Mouse (Mus musculus): ENCODE results near the gene Spata48. TPM values are rescaled to one million over a fixed set of nuclear protein-coding genes. Genes with fewer than 3 reads are reported as not detected.

The Spata48 gene
- total and polyA plus RNA-seq, 3 experiments = 0.15 to 1.1 TPM; not detected in 1

DNA sequence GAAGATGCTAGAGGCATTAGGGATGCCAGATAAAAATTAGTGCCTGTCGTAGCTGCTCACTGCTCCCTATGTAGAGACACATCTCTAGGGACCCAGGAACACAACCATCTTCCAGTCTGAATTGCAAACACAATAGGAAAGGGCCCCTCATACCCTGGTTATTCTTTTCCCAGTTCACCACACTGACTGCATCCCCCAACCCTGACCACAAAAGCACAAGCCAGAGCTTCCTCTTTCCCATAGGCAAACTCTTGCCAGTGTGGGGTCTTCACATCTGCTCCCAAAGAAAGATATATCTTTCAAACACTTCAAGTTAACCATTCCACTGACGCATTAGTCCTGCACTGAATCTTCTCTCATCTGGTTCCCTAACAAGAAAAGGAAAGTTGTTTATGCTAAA is 68.2 kb downstream of the Spata48 start:
- DNase-seq (ENCODE audit: low read depth, low spot score) = peak; percentile 60
- TF ChIP-seq E2F4 (IDR thresholded peaks at IDR 0.05; ENCODE audit: borderline replicate concordance, low read depth, low read length) = no peak
- TF ChIP-seq MAZ (IDR thresholded peaks at IDR 0.05; ENCODE audit: low read depth, low read length) = no peak
- TF ChIP-seq USF2 (IDR thresholded peaks at IDR 0.05; ENCODE audit: borderline replicate concordance in 1 of 2, insufficient read depth in 1 of 2, low read depth in 1 of 2, low read length in 2 of 2) = no peak
- no peak for TF ChIP-seq RCOR1 (IDR thresholded peaks at IDR 0.05; ENCODE audit: low read depth, low read length)
- no peak for TF ChIP-seq TCF12 (IDR thresholded peaks at IDR 0.05; ENCODE audit: low read depth, low read length)
- TF ChIP-seq HCFC1 (IDR thresholded peaks at IDR 0.05; ENCODE audit: low read depth, low read length) = no peak
- no peak for TF ChIP-seq POLR2A (IDR thresholded peaks at IDR 0.05; ENCODE audit: control insufficient read depth in 1 of 2, insufficient read depth in 1 of 2, low read depth in 1 of 2, low read length in 2 of 2, poor library complexity in 1 of 2)
- TF ChIP-seq UBTF (IDR thresholded peaks at IDR 0.05; ENCODE audit: borderline replicate concordance, insufficient read depth, low read depth, low read length) = no peak
- TF ChIP-seq JUND (IDR thresholded peaks at IDR 0.05; ENCODE audit: low read depth, low read length) = no peak
- TF ChIP-seq RAD21 (IDR thresholded peaks at IDR 0.05; ENCODE audit: low read depth, low read length) = no peak
- TF ChIP-seq ZMIZ1 (IDR thresholded peaks at IDR 0.05; ENCODE audit: low read depth, low read length) = no peak
- no peak for TF ChIP-seq TAL1 (IDR thresholded peaks at IDR 0.05; ENCODE audit: low read length)
- TF ChIP-seq ZNF384 (IDR thresholded peaks at IDR 0.05; ENCODE audit: low read depth, low read length) = no peak
- no peak for TF ChIP-seq ELF1 (IDR thresholded peaks at IDR 0.05; ENCODE audit: low read depth, low read length)
- TF ChIP-seq MYC (IDR thresholded peaks at IDR 0.05; ENCODE audit: low read depth, low read length) = no peak
- TF ChIP-seq MEF2A (IDR thresholded peaks at IDR 0.05; ENCODE audit: extremely low read depth, insufficient replicate concordance, low read depth, low read length, poor library complexity, severe bottlenecking) = no peak
- TF ChIP-seq GATA1 (IDR thresholded peaks at IDR 0.05; ENCODE audit: low read depth, low read length) = no peak
- TF ChIP-seq ZKSCAN1 (IDR thresholded peaks at IDR 0.05; ENCODE audit: low read depth, low read length) = no peak
- TF ChIP-seq MAFK (IDR thresholded peaks at IDR 0.05; ENCODE audit: borderline replicate concordance, low read depth, low read length) = no peak
- TF ChIP-seq TBP (IDR thresholded peaks at IDR 0.05; ENCODE audit: low read depth, low read length) = no peak
- H3K9me3 ChIP-seq (replicated peaks; ENCODE audit: insufficient read depth, low read length) = no peaks in the 10 kb centered on the region
- H3K4me3 ChIP-seq (ENCODE audit: control insufficient read depth in 1 of 2, insufficient read depth in 1 of 2, low read depth in 2 of 2, low read length in 2 of 2) = no peak overlapping the region
- H3K27me3 ChIP-seq (ENCODE audit: control insufficient read depth in 1 of 2, insufficient read depth in 2 of 2, low read length in 2 of 2) = no peaks in the 10 kb centered on the region
- H3K27ac ChIP-seq (ENCODE audit: control insufficient read depth, low read depth, low read length) = no peak overlapping the region
- H3K9ac ChIP-seq (ENCODE audit: control insufficient read depth, low read depth, low read length, poor library complexity, severe bottlenecking) = no peak overlapping the region
- H3K4me1 ChIP-seq (ENCODE audit: control insufficient read depth in 1 of 2, insufficient read depth in 2 of 2, low read length in 2 of 2) = peaks cover 19 to 25% of the 10 kb centered on the region in 2 experiments
- no peaks in the 10 kb centered on the region for H3K79me2 ChIP-seq (ENCODE audit: control insufficient read depth, insufficient read depth, low read length, poor library complexity)
- peaks cover 0 to 27% of the 10 kb centered on the region in 2 experiments; a peak in 2 of 4 replicates for H3K36me3 ChIP-seq (ENCODE audit: control insufficient read depth in 1 of 2, insufficient read depth in 2 of 2, low read length in 2 of 2)

GRCm38 (mm10) chr11:11536295-11536694 is 74.4 kb downstream of the Spata48 start:
- peak; percentile 32 for DNase-seq (ENCODE audit: low read depth, low spot score)
- H3K4me1 ChIP-seq (ENCODE audit: control insufficient read depth in 1 of 2, insufficient read depth in 2 of 2, low read length in 2 of 2) = peaks cover 16 to 17% of the 10 kb centered on the region in 2 experiments
- no peak overlapping the region for H3K27ac ChIP-seq (ENCODE audit: control insufficient read depth, low read depth, low read length)
- H3K27me3 ChIP-seq (ENCODE audit: control insufficient read depth in 1 of 2, insufficient read depth in 2 of 2, low read length in 2 of 2) = no peaks in the 10 kb centered on the region
- H3K79me2 ChIP-seq (ENCODE audit: control insufficient read depth, insufficient read depth, low read length, poor library complexity) = no peaks in the 10 kb centered on the region
- H3K4me3 ChIP-seq (ENCODE audit: control insufficient read depth in 1 of 2, insufficient read depth in 1 of 2, low read depth in 2 of 2, low read length in 2 of 2) = no peak overlapping the region
- H3K9me3 ChIP-seq (replicated peaks; ENCODE audit: insufficient read depth, low read length) = no peaks in the 10 kb centered on the region
- peaks cover 0 to 22% of the 10 kb centered on the region in 2 experiments; a peak in 2 of 4 replicates for H3K36me3 ChIP-seq (ENCODE audit: control insufficient read depth in 1 of 2, insufficient read depth in 2 of 2, low read length in 2 of 2)
- no peak overlapping the region for H3K9ac ChIP-seq (ENCODE audit: control insufficient read depth, low read depth, low read length, poor library complexity, severe bottlenecking)
- TF ChIP-seq GATA1 (IDR thresholded peaks at IDR 0.05; ENCODE audit: low read depth, low read length) = 0 out of 2 replicates have a peak, but pooled peaks have one; percentile 19
- no peak for TF ChIP-seq USF2 (IDR thresholded peaks at IDR 0.05; ENCODE audit: borderline replicate concordance in 1 of 2, insufficient read depth in 1 of 2, low read depth in 1 of 2, low read length in 2 of 2)
